Mouse (Mus musculus) heart, embryonic 12.5 days (tissue): Measurements from ENCODE around the gene Scn2b. TPM values are rescaled to one million over a fixed set of nuclear protein-coding genes. Genes with fewer than 3 reads are reported as not detected.

Experiments used
- ATAC-seq: fragments of 200-750 bp; cut with Nextera tagmentation; 2 replicates; pipeline ENCODE4 v1.8.0; 2017; ENCODE audit warnings: moderate TSS enrichment, moderate library complexity; ENCODE audit not compliant: insufficient number of reproducible peaks, low FRiP score
- H3K27ac ChIP-seq: fragments of 300-500 bp; sonication (generic); 2 replicates; pipeline ENCODE4 v1.5.1; 2016; ENCODE audit warnings: mild to moderate bottlenecking, moderate library complexity; ENCODE audit not compliant: poor library complexity, severe bottlenecking
- H3K27me3 ChIP-seq: fragments of 300-500 bp; sonication (generic); replicated peaks from 2 replicates; pipeline ENCODE4 v1.6.1; 2016; ENCODE audit warnings: mild to moderate bottlenecking, moderate library complexity
- H3K36me3 ChIP-seq: fragments of 300-500 bp; sonication (generic); 2 replicates; pipeline ENCODE4 v1.6.1; 2016; ENCODE audit warnings: mild to moderate bottlenecking, moderate library complexity
- H3K4me1 ChIP-seq: fragments of 300-500 bp; sonication (generic); replicated peaks from 2 replicates; pipeline ENCODE4 v1.6.1; 2016; ENCODE audit warnings: mild to moderate bottlenecking
- H3K4me2 ChIP-seq: fragments of 300-500 bp; sonication (generic); 2 replicates; pipeline ENCODE4 v1.6.1; 2016; ENCODE audit warnings: mild to moderate bottlenecking, moderate library complexity
- H3K4me3 ChIP-seq: fragments of 300-500 bp; sonication (generic); 2 replicates; pipeline ENCODE4 v1.5.1; 2016; ENCODE audit warnings: mild to moderate bottlenecking
- H3K9ac ChIP-seq: fragments of 300-500 bp; sonication (generic); 2 replicates; pipeline ENCODE4 v1.6.1; 2016; ENCODE audit warnings: mild to moderate bottlenecking, moderate library complexity
- H3K9me3 ChIP-seq: fragments of 300-500 bp; sonication (generic); replicated peaks from 2 replicates; pipeline ENCODE4 v1.6.1; 2016; ENCODE audit warnings: mild to moderate bottlenecking, moderate library complexity
- WGBS: fragments of 180-500 bp; shearing (Covaris S2); methylation state at CpG from one replicate; pipeline ENCODE4 v1.1.7; 2016; 5-methylcytosine and 5-hydroxymethylcytosine counted together
- polyA plus RNA-seq: library from polyadenylated mRNA; unstranded; fragments of >200 nt; fragmentation: Nextera tagmentation; extraction: Ambion mirVana; gene quantifications from 2 replicates; pipeline ENCODE4 v1.2.1, GENCODE M21; 2016

Scn2b gene
- 1.2 and 2.1 TPM in 2 replicates for polyA plus RNA-seq

- under 1% methylated on average over 13 of the region's 13 CpGs for WGBS
- Histone ChIP-seq H3K27me3 (peaks cover 30% of the 10 kb centered on the region), H3K4me3 (peak within 1 kb of the TSS; percentile 59), H3K9ac (peak within 1 kb of the TSS; percentile 76), H3K4me1 (peaks cover 20% of the 10 kb centered on the region), H3K9me3 (no peaks in the 10 kb centered on the region), H3K36me3 (no peaks in the 10 kb centered on the region), H3K4me2 (peak within 1 kb of the TSS; percentile 72), H3K27ac (peak within 1 kb of the TSS; percentile 47; the same call in 1 of the 2 replicates)
- ATAC-seq: no peak
Observed at GRCm38 (mm10) chr9:45117741-45118431, at the start of gene Scn2b. TSS of gene Scn2b (plus strand) at chr9:45117782.

GRCm38 (mm10) chr9:45071800-45072199 is 45.8 kb upstream of the Scn2b start:
- no peak overlapping the region for H3K4me3 ChIP-seq
- no peaks in the 10 kb centered on the region for H3K4me1 ChIP-seq
- no peaks in the 10 kb centered on the region for H3K36me3 ChIP-seq
- 39% methylated on average over 3 of the region's 3 CpGs for WGBS
- no peak overlapping the region for H3K4me2 ChIP-seq
- H3K27ac ChIP-seq: no peak overlapping the region
- no peaks in the 10 kb centered on the region for H3K9me3 ChIP-seq
- ATAC-seq: no peak
- H3K27me3 ChIP-seq: no peaks in the 10 kb centered on the region
- H3K9ac ChIP-seq: no peak overlapping the region

GRCm38 (mm10) chr9:45077859-45078258 is 39.7 kb upstream of the Scn2b start:
- Histone ChIP-seq H3K9ac (no peak overlapping the region), H3K27ac (no peak overlapping the region), H3K36me3 (no peaks in the 10 kb centered on the region), H3K9me3 (no peaks in the 10 kb centered on the region), H3K27me3 (peaks cover 18% of the 10 kb centered on the region; the same call in 1 of the 2 replicates), H3K4me1 (no peaks in the 10 kb centered on the region), H3K4me3 (no peak overlapping the region), H3K4me2 (no peak overlapping the region)
- WGBS: 56% methylated on average over 3 of the region's 3 CpGs
- ATAC-seq: no peak

GRCm38 (mm10) chr9:45079011-45079410 is 38.6 kb upstream of the Scn2b start, which contains the start of gene Jaml:
TSS of gene Jaml (plus strand) at chr9:45079183.
- Histone ChIP-seq H3K27me3 (peaks cover 18% of the 10 kb centered on the region; the same call in 1 of the 2 replicates), H3K4me3 (no peak within 1 kb of the TSS), H3K4me2 (no peak within 1 kb of the TSS), H3K36me3 (no peaks in the 10 kb centered on the region), H3K9me3 (no peaks in the 10 kb centered on the region), H3K9ac (no peak within 1 kb of the TSS), H3K4me1 (no peaks in the 10 kb centered on the region), H3K27ac (no peak within 1 kb of the TSS)
- ATAC-seq: no peak
- 77% methylated on average over 5 of the region's 5 CpGs for WGBS

GRCm38 (mm10) chr9:45083132-45083531 is 34.5 kb upstream of the Scn2b start:
- no peaks in the 10 kb centered on the region for H3K4me1 ChIP-seq
- H3K27me3 ChIP-seq: peaks cover 21% of the 10 kb centered on the region; the same call in 1 of the 2 replicates
- no peak overlapping the region for H3K9ac ChIP-seq
- WGBS: 83% methylated on average over 3 of the region's 3 CpGs
- H3K9me3 ChIP-seq: no peaks in the 10 kb centered on the region
- no peak overlapping the region for H3K4me2 ChIP-seq
- no peak for ATAC-seq
- H3K4me3 ChIP-seq: no peak overlapping the region
- no peak overlapping the region for H3K27ac ChIP-seq
- no peaks in the 10 kb centered on the region for H3K36me3 ChIP-seq

GRCm38 (mm10) chr9:45084556-45084955 is 33.0 kb upstream of the Scn2b start:
- Histone ChIP-seq H3K27ac (no peak overlapping the region), H3K9ac (no peak overlapping the region), H3K4me2 (no peak overlapping the region), H3K4me3 (no peak overlapping the region), H3K27me3 (peaks cover 13% of the 10 kb centered on the region; the same call in 1 of the 2 replicates), H3K4me1 (no peaks in the 10 kb centered on the region), H3K36me3 (no peaks in the 10 kb centered on the region), H3K9me3 (no peaks in the 10 kb centered on the region)
- ATAC-seq: no peak
- WGBS: 57% methylated on average over 5 of the region's 5 CpGs

GRCm38 (mm10) chr9:45085741-45086690 is 31.6 kb upstream of the Scn2b start:
- ATAC-seq: no peak
- Histone ChIP-seq H3K9ac (no peak overlapping the region), H3K36me3 (no peaks in the 10 kb centered on the region), H3K27ac (no peak overlapping the region), H3K4me2 (no peak overlapping the region), H3K4me1 (no peaks in the 10 kb centered on the region), H3K9me3 (no peaks in the 10 kb centered on the region), H3K4me3 (no peak overlapping the region), H3K27me3 (peaks cover 13% of the 10 kb centered on the region; the same call in 1 of the 2 replicates)
- WGBS: 69% methylated on average over 12 of the region's 12 CpGs

GRCm38 (mm10) chr9:45088040-45088439 is 29.5 kb upstream of the Scn2b start:
- peaks cover 8% of the 10 kb centered on the region for H3K4me1 ChIP-seq
- H3K36me3 ChIP-seq: no peaks in the 10 kb centered on the region
- 0 out of 2 replicates have a peak, but pooled peaks cover 3% of the 10 kb centered on the region for H3K27me3 ChIP-seq
- H3K9me3 ChIP-seq: no peaks in the 10 kb centered on the region
- H3K9ac ChIP-seq: no peak overlapping the region
- no peak overlapping the region for H3K4me3 ChIP-seq
- no peak overlapping the region for H3K4me2 ChIP-seq
- H3K27ac ChIP-seq: no peak overlapping the region
- no peak for ATAC-seq

GRCm38 (mm10) chr9:45090811-45091210 is 26.8 kb upstream of the Scn2b start:
- no peaks in the 10 kb centered on the region for H3K36me3 ChIP-seq
- WGBS: 58% methylated on average over 3 of the region's 3 CpGs
- H3K9me3 ChIP-seq: no peaks in the 10 kb centered on the region
- no peak overlapping the region for H3K27ac ChIP-seq
- ATAC-seq: no peak
- H3K4me3 ChIP-seq: no peak overlapping the region
- no peak overlapping the region for H3K9ac ChIP-seq
- H3K27me3 ChIP-seq: 0 out of 2 replicates have a peak, but pooled peaks cover 3% of the 10 kb centered on the region
- no peak overlapping the region for H3K4me2 ChIP-seq
- peaks cover 8% of the 10 kb centered on the region for H3K4me1 ChIP-seq

GRCm38 (mm10) chr9:45092641-45093040 is 24.9 kb upstream of the Scn2b start:
- no peak for ATAC-seq
- no peak overlapping the region for H3K9ac ChIP-seq
- H3K9me3 ChIP-seq: no peaks in the 10 kb centered on the region
- H3K27ac ChIP-seq: peak overlapping the region; percentile 54; the same call in 1 of the 2 replicates
- 45% methylated on average over 4 of the region's 4 CpGs for WGBS
- no peak overlapping the region for H3K4me2 ChIP-seq
- H3K4me3 ChIP-seq: no peak overlapping the region
- no peaks in the 10 kb centered on the region for H3K27me3 ChIP-seq
- H3K4me1 ChIP-seq: peaks cover 8% of the 10 kb centered on the region
- no peaks in the 10 kb centered on the region for H3K36me3 ChIP-seq
